Mouse (Mus musculus): ENCODE measurements around the gene Aldh1a7.

Aldh1a7 gene

GRCm38 (mm10) chr19:20644346-20644745 lies 83.0 kb downstream of the Aldh1a7 start:
- in situ Hi-C loops (cut with MboI, MseI): no loop called here

Measured in T-helper 17 cell (primary cell).